Mouse (Mus musculus) MEL (cell line): Measurements from ENCODE around the gene Gpr180. TPM values are rescaled to one million over a fixed set of nuclear protein-coding genes. Genes with fewer than 3 reads are reported as not detected.

Experiments used
- DNase-seq: peaks from one replicate; pipeline ENCODE4 v3.0.0; 2011; ENCODE audit warnings: low read depth, low spot score
- H3K27ac ChIP-seq: 2 replicates; pipeline ENCODE4 v1.5.1; 2012; ENCODE audit warnings: low read depth, mild to moderate bottlenecking, control low read depth, low read length, moderate library complexity; ENCODE audit not compliant: control insufficient read depth
- H3K27me3 ChIP-seq, 2 experiments: fragments of 150-350 bp in 1 of 2; sonication (generic) in 1 of 2; 2 replicates each; pipeline ENCODE4 v1.6.1; 2012; ENCODE audit warnings: low read length in 2 of 2, mild to moderate bottlenecking in 2 of 2, improper control_type of control experiment in 1 of 2, moderate library complexity in 1 of 2; ENCODE audit not compliant: insufficient read depth in 2 of 2, control insufficient read depth in 1 of 2
- H3K36me3 ChIP-seq, 2 experiments: 2 replicates each; pipeline ENCODE4 v1.6.1; 2012 to 2014; ENCODE audit warnings: low read length in 2 of 2, improper control_type of control experiment in 1 of 2, inconsistent platforms in 1 of 2, mild to moderate bottlenecking in 1 of 2; ENCODE audit not compliant: insufficient read depth in 2 of 2, control insufficient read depth in 1 of 2
- H3K4me1 ChIP-seq, 2 experiments: fragments of 150-350 bp in 1 of 2; sonication (generic) in 1 of 2; 2 replicates each; pipeline ENCODE4 v1.6.1; 2012; ENCODE audit warnings: low read length in 2 of 2, improper control_type of control experiment in 1 of 2, mild to moderate bottlenecking in 1 of 2; ENCODE audit not compliant: insufficient read depth in 2 of 2, control insufficient read depth in 1 of 2
- H3K4me3 ChIP-seq, 2 experiments: fragments of 150-350 bp in 1 of 2; sonication (generic) in 1 of 2; 2 replicates each; pipeline ENCODE4 v1.5.1; 2012; ENCODE audit warnings: low read depth in 2 of 2, low read length in 2 of 2, mild to moderate bottlenecking in 2 of 2, moderate library complexity in 2 of 2, control low read depth in 1 of 2, improper control_type of control experiment in 1 of 2; ENCODE audit not compliant: control insufficient read depth in 1 of 2, insufficient read depth in 1 of 2
- H3K79me2 ChIP-seq: 2 replicates; pipeline ENCODE4 v1.6.1; 2012; ENCODE audit warnings: mild to moderate bottlenecking, low read length, moderate library complexity; ENCODE audit not compliant: control insufficient read depth, poor library complexity, insufficient read depth
- H3K9ac ChIP-seq: 2 replicates; pipeline ENCODE4 v1.6.1; 2012; ENCODE audit warnings: low read depth, mild to moderate bottlenecking, control low read depth, low read length, moderate library complexity; ENCODE audit not compliant: control insufficient read depth, poor library complexity, severe bottlenecking
- H3K9me3 ChIP-seq: fragments of 150-350 bp; sonication (generic); replicated peaks from 2 replicates; pipeline ENCODE4 v1.6.1; 2012; ENCODE audit warnings: mild to moderate bottlenecking, low read length, improper control_type of control experiment, moderate library complexity; ENCODE audit not compliant: insufficient read depth
- ELF1 ChIP-seq: IDR thresholded peaks from 2 replicates; pipeline ENCODE4 v1.6.1; 2014; ENCODE audit warnings: low read depth, mild to moderate bottlenecking, inconsistent platforms, low read length, improper control_type of control experiment, moderate library complexity
- EP300 ChIP-seq, 2 experiments: IDR thresholded peaks; 2 replicates each; pipeline ENCODE4 v1.6.1; 2011; ENCODE audit warnings: improper control_type of control experiment in 2 of 2, low read length in 2 of 2, low read depth in 1 of 2, mild to moderate bottlenecking in 1 of 2
- ETS1 ChIP-seq: IDR thresholded peaks from 2 replicates; pipeline ENCODE4 v1.6.1; 2012; ENCODE audit warnings: low read depth, mild to moderate bottlenecking, inconsistent platforms, low read length, improper control_type of control experiment, moderate library complexity
- JUND ChIP-seq: IDR thresholded peaks from 2 replicates; pipeline ENCODE4 v1.6.1; 2011; ENCODE audit warnings: low read depth, mild to moderate bottlenecking, improper control_type of control experiment, low read length
- MAX ChIP-seq: IDR thresholded peaks from 2 replicates; pipeline ENCODE4 v1.6.1; 2011; ENCODE audit warnings: low read length, improper control_type of control experiment
- MXI1 ChIP-seq: IDR thresholded peaks from 2 replicates; pipeline ENCODE4 v1.6.1; 2011; ENCODE audit warnings: mild to moderate bottlenecking, low read depth, low read length, improper control_type of control experiment
- MYB ChIP-seq: IDR thresholded peaks from 2 replicates; pipeline ENCODE4 v1.6.1; 2011; ENCODE audit warnings: mild to moderate bottlenecking, low read depth, low read length, improper control_type of control experiment
- POLR2A ChIP-seq, 2 experiments: IDR thresholded peaks; 2 replicates each; pipeline ENCODE4 v1.6.1; 2011 to 2012; ENCODE audit warnings: low read length in 2 of 2, mild to moderate bottlenecking in 2 of 2, control low read depth in 1 of 2, improper control_type of control experiment in 1 of 2, low read depth in 1 of 2, moderate library complexity in 1 of 2; ENCODE audit not compliant: control insufficient read depth in 1 of 2, insufficient read depth in 1 of 2, poor library complexity in 1 of 2
- SIN3A ChIP-seq: IDR thresholded peaks from 2 replicates; pipeline ENCODE4 v1.6.1; 2012; ENCODE audit warnings: low read length, improper control_type of control experiment, inconsistent platforms
- USF2 ChIP-seq, 2 experiments: IDR thresholded peaks; 2 replicates each; pipeline ENCODE4 v1.6.1; 2011 to 2012; ENCODE audit warnings: improper control_type of control experiment in 2 of 2, low read length in 2 of 2, borderline replicate concordance in 1 of 2, inconsistent platforms in 1 of 2, low read depth in 1 of 2, mild to moderate bottlenecking in 1 of 2; ENCODE audit not compliant: insufficient read depth in 1 of 2
- ZC3H11A ChIP-seq: IDR thresholded peaks from 2 replicates; pipeline ENCODE4 v1.6.1; 2012; ENCODE audit warnings: low read depth, mild to moderate bottlenecking, inconsistent platforms, low read length, improper control_type of control experiment
- ZKSCAN1 ChIP-seq: IDR thresholded peaks from 2 replicates; pipeline ENCODE4 v1.6.1; 2012; ENCODE audit warnings: low read depth, mild to moderate bottlenecking, inconsistent platforms, low read length, improper control_type of control experiment, moderate library complexity
- ZNF384 ChIP-seq: IDR thresholded peaks from 2 replicates; pipeline ENCODE4 v1.6.1; 2012; ENCODE audit warnings: low read depth, mild to moderate bottlenecking, inconsistent platforms, low read length, improper control_type of control experiment
- polyA plus RNA-seq, 2 experiments: library from polyadenylated mRNA; stranded (reverse) in 1 of 2; unstranded in 1 of 2; fragments of >175 nt in 1 of 2; fragments of >200 nt in 1 of 2; gene quantifications; 2 replicates each; pipeline versions ENCODE4 v1.2.1 to v1.2.4; 2012; ENCODE audit warnings: low replicate concordance in 2 of 2, low read depth in 1 of 2; ENCODE audit not compliant: insufficient read length in 2 of 2, insufficient read depth in 1 of 2, missing spikeins in 1 of 2
- total RNA-seq: library from RNA; depleted of rRNA; stranded (reverse); fragments of 300-350 nt; gene quantifications from 2 replicates; pipeline ENCODE4 v1.2.3, GENCODE M21; 2012

Gene Gpr180
- total and polyA plus RNA-seq, 3 experiments, result 12.6 to 14.8 TPM; not detected in 1

GRCm38 (mm10) chr14:118179701-118180100, 42.7 kb downstream of the Gpr180 start:
- TF ChIP-seq ZNF384 (no peak), USF2 (IDR thresholded peaks at IDR 0.05; ENCODE audit: borderline replicate concordance in 1 of 2, insufficient read depth in 1 of 2, low read depth in 1 of 2, low read length in 2 of 2) (no peak), ZKSCAN1 (no peak)
- H3K27ac ChIP-seq, result no peak overlapping the region
- peak overlapping the region; percentile 13 for H3K9ac ChIP-seq
- H3K4me1 ChIP-seq, result peaks cover 0 to 9% of the 10 kb centered on the region in 2 experiments; a peak in 3 of 4 replicates
- peaks cover 3% of the 10 kb centered on the region for H3K79me2 ChIP-seq
- no peaks in the 10 kb centered on the region for H3K9me3 ChIP-seq
- H3K36me3 ChIP-seq, result peaks cover 0 to 8% of the 10 kb centered on the region in 2 experiments; a peak in 2 of 4 replicates
- peak overlapping the region; percentile 47 to 78 for H3K4me3 ChIP-seq
- DNase-seq, result no peak
- H3K27me3 ChIP-seq, result no peaks in the 10 kb centered on the region; a peak in 1 of 4 replicates

DNA sequence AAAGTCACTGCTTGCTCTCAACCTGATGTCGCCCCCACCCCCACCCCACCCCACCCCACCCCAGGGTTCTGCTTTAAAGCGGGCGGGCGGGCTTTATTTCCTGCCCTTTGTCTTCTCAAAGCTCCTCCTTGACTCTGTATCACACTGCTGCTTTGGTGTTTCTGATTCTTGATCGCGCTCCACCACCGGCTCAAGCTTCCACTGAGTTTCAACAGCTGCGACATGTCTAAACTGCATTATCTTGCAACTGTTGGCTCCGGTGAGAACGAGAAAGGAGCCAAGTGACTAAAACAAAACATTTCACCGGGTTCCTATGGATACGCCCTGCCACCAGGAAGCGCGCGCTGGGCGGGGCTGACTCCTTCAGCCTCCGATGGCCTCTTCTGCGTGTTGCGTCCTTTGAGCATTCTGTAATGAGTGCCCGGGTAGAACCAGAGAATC, 43.2 kb downstream of the Gpr180 start:
- Histone ChIP-seq H3K9me3 (no peaks in the 10 kb centered on the region), H3K79me2 (no peaks in the 10 kb centered on the region), H3K4me3 (peak overlapping the region; percentile 78 to 90), H3K27ac (peak overlapping the region; percentile 75), H3K36me3 (peaks cover 0 to 8% of the 10 kb centered on the region in 2 experiments; a peak in 2 of 4 replicates), H3K27me3 (no peaks in the 10 kb centered on the region; a peak in 1 of 4 replicates), H3K9ac (peak overlapping the region; percentile 67), H3K4me1 (peaks cover 0 to 9% of the 10 kb centered on the region in 2 experiments; a peak in 3 of 4 replicates)
- peak; percentile 74 for DNase-seq
- TF ChIP-seq SIN3A (peak; percentile 56), POLR2A (IDR thresholded peaks at IDR 0.05; ENCODE audit: control insufficient read depth in 1 of 2, insufficient read depth in 1 of 2, low read depth in 1 of 2, low read length in 2 of 2, poor library complexity in 1 of 2) (0 out of 4 replicates have a peak, but pooled peaks of 1 of the 2 experiments have one; percentile 9), ELF1 (peak; percentile 67), MXI1 (peak; percentile 31; the same call in 1 of the 2 replicates), MYB (no peak), ETS1 (peak; percentile 60), JUND (no peak), ZC3H11A (no peak), EP300 (IDR thresholded peaks at IDR 0.05; ENCODE audit: low read depth in 1 of 2, low read length in 2 of 2) (0 out of 4 replicates have a peak, but pooled peaks have one; percentile 8 to 14)

GRCm38 (mm10) chr14:118180711-118181177, 43.8 kb downstream of the Gpr180 start:
- peaks cover 0 to 6% of the 10 kb centered on the region in 2 experiments; a peak in 2 of 4 replicates for H3K36me3 ChIP-seq
- no peaks in the 10 kb centered on the region for H3K79me2 ChIP-seq
- peak; percentile 62 for DNase-seq

More at GRCm38 (mm10) chr14:118180711-118181177, 43.8 kb downstream of the Gpr180 start:
- peaks cover 0 to 6% of the 10 kb centered on the region in 2 experiments; a peak in 3 of 4 replicates for H3K4me1 ChIP-seq
- H3K27me3 ChIP-seq, result no peaks in the 10 kb centered on the region; a peak in 1 of 4 replicates
- no peaks in the 10 kb centered on the region for H3K9me3 ChIP-seq
- H3K4me3 ChIP-seq, result peak overlapping the region; percentile 78 to 90
- H3K9ac ChIP-seq, result peak overlapping the region; percentile 67
- H3K27ac ChIP-seq, result peak overlapping the region; percentile 75
- TF ChIP-seq POLR2A (IDR thresholded peaks at IDR 0.05; ENCODE audit: control insufficient read depth in 1 of 2, insufficient read depth in 1 of 2, low read depth in 1 of 2, low read length in 2 of 2, poor library complexity in 1 of 2) (peak in 1 of 2 experiments; percentile 37; a peak in 1 of 4 replicates), ZNF384 (peak; percentile 59), MAX (no peak)
